Mouse (Mus musculus): ENCODE measurements at regions not wholly inside any gene's neighbourhood (a gene's known extent, or its start where the extent isn't known, plus 50 kb on each side); places are given as distances from the start of the nearest gene placed in this dataset.

DNA sequence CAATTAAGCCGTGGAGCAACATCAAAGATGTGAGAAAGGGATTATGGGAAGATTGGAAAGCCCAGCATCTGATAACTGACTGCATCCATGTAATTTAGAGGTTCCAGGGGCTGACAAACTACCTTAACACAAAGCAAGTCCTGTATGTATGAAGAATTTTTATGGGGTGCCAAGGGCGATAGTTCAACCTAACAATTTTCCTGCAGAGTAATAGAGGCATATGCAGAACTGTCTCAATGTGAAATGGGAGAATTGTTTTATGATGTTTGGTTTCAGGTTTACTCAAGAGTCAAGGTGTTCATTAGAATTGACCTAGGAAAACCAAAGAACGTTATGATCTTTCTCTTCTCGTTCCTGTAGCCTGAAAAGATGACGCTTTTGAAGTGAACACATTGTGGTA, 184.1 kb downstream of the Ptprc start:
- no peak for DNase-seq (ENCODE audit: low read depth in 1 of 2, low spot score in 2 of 2)
- Histone ChIP-seq H3K4me3 (ENCODE audit: extremely low read depth, insufficient read depth, insufficient read length) (no peak overlapping the region), H3K4me1 (ENCODE audit: control insufficient read depth, insufficient read depth, insufficient read length) (no peaks in the 10 kb centered on the region), H3K27ac (ENCODE audit: insufficient read depth, low read length) (no peak overlapping the region), H3K27me3 (ENCODE audit: control insufficient read depth, insufficient read depth, low read length) (no peaks in the 10 kb centered on the region; the same call in 1 of the 2 replicates), H3K36me3 (ENCODE audit: control insufficient read depth, insufficient read depth, low read length) (no peaks in the 10 kb centered on the region)
- no peak for TF ChIP-seq CTCF (IDR thresholded peaks at IDR 0.05; ENCODE audit: extremely low read depth, insufficient read depth, insufficient read length, insufficient replicate concordance)
- no peak for TF ChIP-seq POLR2A (IDR thresholded peaks at IDR 0.05; ENCODE audit: low read depth, low read length)
- WGBS: 92% methylated on average over 5 of the region's 5 CpGs

- Histone ChIP-seq H3K27me3 (ENCODE audit: control insufficient read depth, insufficient read depth, low read length) (no peaks in the 10 kb centered on the region), H3K4me1 (ENCODE audit: control insufficient read depth, insufficient read depth, insufficient read length) (no peaks in the 10 kb centered on the region), H3K27ac (ENCODE audit: insufficient read depth, low read length) (no peak overlapping the region), H3K36me3 (ENCODE audit: control insufficient read depth, insufficient read depth, low read length) (no peaks in the 10 kb centered on the region), H3K4me3 (ENCODE audit: extremely low read depth, insufficient read depth, insufficient read length) (no peak overlapping the region)
- WGBS: 92% methylated on average over 3 of the region's 3 CpGs
- TF ChIP-seq POLR2A (IDR thresholded peaks at IDR 0.05; ENCODE audit: low read depth, low read length): no peak
- TF ChIP-seq CTCF (IDR thresholded peaks at IDR 0.05; ENCODE audit: extremely low read depth, insufficient read depth, insufficient read length, insufficient replicate concordance): no peak
- DNase-seq (ENCODE audit: low read depth in 1 of 2, low spot score in 2 of 2): no peak
Measured at GRCm38 (mm10) chr1:137973406-137973805, 202.1 kb downstream of the Ptprc start.

DNA sequence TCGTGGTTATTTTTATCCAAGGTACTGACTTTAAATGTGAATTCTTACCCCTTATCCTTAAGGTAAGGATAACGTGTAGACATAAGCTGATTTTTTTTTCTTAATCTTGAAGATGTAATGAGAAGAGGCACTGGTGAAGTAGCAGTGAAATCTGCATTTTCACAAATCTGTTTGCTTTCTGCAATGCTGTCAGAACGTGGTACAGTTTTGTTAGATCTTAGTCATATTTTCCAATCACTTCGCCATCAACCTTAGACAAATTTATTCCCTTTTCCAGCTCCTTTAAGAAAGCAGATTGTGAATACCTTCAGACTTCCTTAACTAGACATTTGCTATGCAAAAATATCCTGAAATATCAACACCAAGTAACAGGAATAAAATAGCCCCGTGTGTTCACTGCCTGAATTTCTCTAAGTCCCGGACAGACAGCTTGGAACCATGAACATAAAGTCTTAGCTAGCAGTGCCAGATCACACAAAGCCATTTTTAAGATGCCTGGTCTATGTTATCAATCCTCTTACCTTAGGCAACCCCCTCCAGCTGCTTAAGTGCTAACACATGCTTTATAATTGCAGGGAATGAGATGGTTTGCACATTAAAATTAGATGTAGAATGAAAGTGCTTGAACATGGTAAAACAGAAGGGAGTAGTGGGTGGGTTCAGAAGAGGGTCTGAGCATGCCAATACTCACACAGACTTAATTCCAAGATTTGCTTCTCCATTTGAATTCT, 202.7 kb downstream of the Ptprc start:
- WGBS: 87% methylated on average over 6 of the region's 6 CpGs
- DNase-seq (ENCODE audit: low read depth in 1 of 2, low spot score in 2 of 2): no peak

GRCm38 (mm10) chr1:137966151-137966836, 209.2 kb downstream of the Ptprc start:
- no peaks in the 10 kb centered on the region for H3K4me1 ChIP-seq (ENCODE audit: control insufficient read depth, insufficient read depth, insufficient read length)
- TF ChIP-seq POLR2A (IDR thresholded peaks at IDR 0.05; ENCODE audit: low read depth, low read length) (no peak), CTCF (IDR thresholded peaks at IDR 0.05; ENCODE audit: extremely low read depth, insufficient read depth, insufficient read length, insufficient replicate concordance) (no peak)
- no peak for DNase-seq (ENCODE audit: low read depth in 1 of 2, low spot score in 2 of 2)
- H3K27me3 ChIP-seq (ENCODE audit: control insufficient read depth, insufficient read depth, low read length): no peaks in the 10 kb centered on the region
- H3K4me3 ChIP-seq (ENCODE audit: extremely low read depth, insufficient read depth, insufficient read length): no peak overlapping the region
- no peaks in the 10 kb centered on the region; the same call in 1 of the 2 replicates for H3K36me3 ChIP-seq (ENCODE audit: control insufficient read depth, insufficient read depth, low read length)
- WGBS: 93% methylated on average over 16 of the region's 16 CpGs
- no peak overlapping the region for H3K27ac ChIP-seq (ENCODE audit: insufficient read depth, low read length)

More for the DNA sequence above, 202.7 kb downstream of the Ptprc start:
- H3K36me3 ChIP-seq (ENCODE audit: control insufficient read depth, insufficient read depth, low read length): no peaks in the 10 kb centered on the region
- H3K4me3 ChIP-seq (ENCODE audit: extremely low read depth, insufficient read depth, insufficient read length): no peak overlapping the region
- H3K27me3 ChIP-seq (ENCODE audit: control insufficient read depth, insufficient read depth, low read length): no peaks in the 10 kb centered on the region
- H3K27ac ChIP-seq (ENCODE audit: insufficient read depth, low read length): no peak overlapping the region
- TF ChIP-seq POLR2A (IDR thresholded peaks at IDR 0.05; ENCODE audit: low read depth, low read length): no peak
- no peak for TF ChIP-seq CTCF (IDR thresholded peaks at IDR 0.05; ENCODE audit: extremely low read depth, insufficient read depth, insufficient read length, insufficient replicate concordance)
- no peaks in the 10 kb centered on the region for H3K4me1 ChIP-seq (ENCODE audit: control insufficient read depth, insufficient read depth, insufficient read length)

GRCm38 (mm10) chr1:137963656-137964055, 211.9 kb downstream of the Ptprc start:
- no peak for DNase-seq (ENCODE audit: low read depth in 1 of 2, low spot score in 2 of 2)
- Histone ChIP-seq H3K27me3 (ENCODE audit: control insufficient read depth, insufficient read depth, low read length) (no peaks in the 10 kb centered on the region), H3K4me3 (ENCODE audit: extremely low read depth, insufficient read depth, insufficient read length) (no peak overlapping the region), H3K36me3 (ENCODE audit: control insufficient read depth, insufficient read depth, low read length) (no peaks in the 10 kb centered on the region; the same call in 1 of the 2 replicates), H3K4me1 (ENCODE audit: control insufficient read depth, insufficient read depth, insufficient read length) (no peaks in the 10 kb centered on the region), H3K27ac (ENCODE audit: insufficient read depth, low read length) (no peak overlapping the region)
- TF ChIP-seq CTCF (IDR thresholded peaks at IDR 0.05; ENCODE audit: extremely low read depth, insufficient read depth, insufficient read length, insufficient replicate concordance) (no peak), POLR2A (IDR thresholded peaks at IDR 0.05; ENCODE audit: low read depth, low read length) (no peak)
- 91% methylated on average over 6 of the region's 6 CpGs for WGBS

GRCm38 (mm10) chr1:137958040-137958439, 217.5 kb downstream of the Ptprc start:
- Histone ChIP-seq H3K36me3 (ENCODE audit: control insufficient read depth, insufficient read depth, low read length) (no peaks in the 10 kb centered on the region), H3K4me1 (ENCODE audit: control insufficient read depth, insufficient read depth, insufficient read length) (no peaks in the 10 kb centered on the region), H3K27ac (ENCODE audit: insufficient read depth, low read length) (no peak overlapping the region), H3K27me3 (ENCODE audit: control insufficient read depth, insufficient read depth, low read length) (no peaks in the 10 kb centered on the region), H3K4me3 (ENCODE audit: extremely low read depth, insufficient read depth, insufficient read length) (no peak overlapping the region)
- 82% methylated on average over 3 of the region's 3 CpGs for WGBS
- DNase-seq (ENCODE audit: low read depth in 1 of 2, low spot score in 2 of 2): no peak
- TF ChIP-seq POLR2A (IDR thresholded peaks at IDR 0.05; ENCODE audit: low read depth, low read length) (no peak), CTCF (IDR thresholded peaks at IDR 0.05; ENCODE audit: extremely low read depth, insufficient read depth, insufficient read length, insufficient replicate concordance) (no peak)

DNA sequence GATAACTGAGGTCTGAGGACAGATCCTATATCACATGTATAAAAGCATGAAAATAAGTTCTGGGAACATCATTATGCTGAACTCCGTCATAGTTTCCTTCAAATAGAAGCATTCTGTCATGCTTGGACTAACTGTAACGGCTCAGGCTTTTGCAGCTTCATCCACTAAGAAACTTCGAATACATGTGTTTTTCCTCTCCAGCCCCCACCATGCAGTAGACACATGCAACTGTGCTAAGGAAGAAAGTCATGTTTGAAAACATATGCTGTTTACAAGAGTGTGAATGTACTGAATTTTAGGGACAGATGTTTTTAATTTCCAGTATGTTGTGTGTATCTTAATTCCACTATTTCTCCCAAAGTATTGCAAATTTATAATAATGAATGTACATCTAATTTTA, 219.5 kb downstream of the Ptprc start:
- no peak overlapping the region for H3K4me3 ChIP-seq (ENCODE audit: extremely low read depth, insufficient read depth, insufficient read length)
- H3K36me3 ChIP-seq (ENCODE audit: control insufficient read depth, insufficient read depth, low read length): no peaks in the 10 kb centered on the region
- TF ChIP-seq POLR2A (IDR thresholded peaks at IDR 0.05; ENCODE audit: low read depth, low read length) (no peak), CTCF (IDR thresholded peaks at IDR 0.05; ENCODE audit: extremely low read depth, insufficient read depth, insufficient read length, insufficient replicate concordance) (no peak)
- H3K27me3 ChIP-seq (ENCODE audit: control insufficient read depth, insufficient read depth, low read length): no peaks in the 10 kb centered on the region
- H3K4me1 ChIP-seq (ENCODE audit: control insufficient read depth, insufficient read depth, insufficient read length): no peaks in the 10 kb centered on the region
- no peak overlapping the region for H3K27ac ChIP-seq (ENCODE audit: insufficient read depth, low read length)
- 90% methylated on average over 3 of the region's 3 CpGs for WGBS
- no peak for DNase-seq (ENCODE audit: low read depth in 1 of 2, low spot score in 2 of 2)

Measured in spleen, adult 2 months (tissue).